Mouse (Mus musculus): ENCODE results near the gene Fam131c. TPM values are rescaled to one million over a fixed set of nuclear protein-coding genes. Genes with fewer than 3 reads are reported as not detected.

The Fam131c gene
- total and polyA plus RNA-seq, 3 experiments = 2.0 to 2.9 (median 2.2) TPM

- Histone ChIP-seq H3K36me3 (ENCODE audit: control insufficient read depth, insufficient read depth, low read length) (no peaks in the 10 kb centered on the region), H3K9ac (ENCODE audit: low read depth, low read length) (no peak overlapping the region), H3K27ac (no peak overlapping the region), H3K79me2 (replicated peaks; ENCODE audit: control insufficient read depth, insufficient read depth, low read length) (no peaks in the 10 kb centered on the region), H3K4me3 (no peak overlapping the region), H3K27me3 (ENCODE audit: control insufficient read depth, insufficient read depth, low read length) (no peaks in the 10 kb centered on the region), H3K4me1 (ENCODE audit: control insufficient read depth, insufficient read depth, low read length) (peaks cover 9% of the 10 kb centered on the region)
- TF ChIP-seq CTCF (IDR thresholded peaks at IDR 0.05) (no peak), POLR2A (IDR thresholded peaks at IDR 0.05; ENCODE audit: insufficient read depth, low read depth, low read length) (no peak), EP300 (IDR thresholded peaks at IDR 0.05; ENCODE audit: insufficient read depth, low read depth, low read length) (no peak)
- DNase-seq = no peak
- intact Hi-C loops (cut with DNase I) = no loop called here
These were observed 10.2 kb upstream of the Fam131c start for GRCm38 (mm10) chr4:141357811-141358210.

- Histone ChIP-seq H3K4me3 (no peak overlapping the region), H3K27me3 (ENCODE audit: control insufficient read depth, insufficient read depth, low read length) (no peaks in the 10 kb centered on the region), H3K4me1 (ENCODE audit: control insufficient read depth, insufficient read depth, low read length) (peaks cover 3% of the 10 kb centered on the region), H3K27ac (no peak overlapping the region), H3K36me3 (ENCODE audit: control insufficient read depth, insufficient read depth, low read length) (no peaks in the 10 kb centered on the region), H3K79me2 (replicated peaks; ENCODE audit: control insufficient read depth, insufficient read depth, low read length) (no peaks in the 10 kb centered on the region), H3K9ac (ENCODE audit: low read depth, low read length) (no peak overlapping the region)
- intact Hi-C loops (cut with DNase I) = no loop called here
- 96% methylated on average over 6 of the region's 6 CpGs for WGBS
- DNase-seq = no peak
- no peak for TF ChIP-seq EP300 (IDR thresholded peaks at IDR 0.05; ENCODE audit: insufficient read depth, low read depth, low read length)
- no peak for TF ChIP-seq POLR2A (IDR thresholded peaks at IDR 0.05; ENCODE audit: insufficient read depth, low read depth, low read length)
- no peak for TF ChIP-seq CTCF (IDR thresholded peaks at IDR 0.05)
These were observed 8.8 kb upstream of the Fam131c start for GRCm38 (mm10) chr4:141359222-141359621.

DNA sequence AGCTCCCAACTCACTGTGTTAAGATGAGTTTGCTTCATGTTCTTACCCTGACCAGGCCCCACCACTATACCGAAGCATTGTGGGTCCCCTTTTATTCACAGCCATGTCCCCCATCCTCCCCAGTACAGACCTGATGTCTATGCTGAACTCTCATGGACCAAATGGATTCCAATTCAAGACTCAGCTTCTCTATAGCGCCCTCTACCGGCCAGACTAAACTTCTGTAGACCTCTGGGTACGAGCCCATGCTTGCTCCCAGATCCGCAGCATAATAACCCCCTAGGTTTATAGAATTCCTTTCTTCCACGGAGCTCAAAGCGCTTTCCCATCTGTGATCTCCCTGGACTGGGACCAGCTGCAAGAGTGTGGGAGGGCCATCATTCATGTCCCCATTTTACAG is 7.2 kb upstream of the Fam131c start:
- Histone ChIP-seq H3K4me3 (no peak overlapping the region), H3K4me1 (ENCODE audit: control insufficient read depth, insufficient read depth, low read length) (peaks cover 3% of the 10 kb centered on the region), H3K27me3 (ENCODE audit: control insufficient read depth, insufficient read depth, low read length) (no peaks in the 10 kb centered on the region), H3K79me2 (replicated peaks; ENCODE audit: control insufficient read depth, insufficient read depth, low read length) (no peaks in the 10 kb centered on the region), H3K9ac (ENCODE audit: low read depth, low read length) (no peak overlapping the region), H3K27ac (no peak overlapping the region), H3K36me3 (ENCODE audit: control insufficient read depth, insufficient read depth, low read length) (no peaks in the 10 kb centered on the region)
- WGBS = 45% methylated on average over 7 of the region's 7 CpGs
- DNase-seq = no peak
- TF ChIP-seq POLR2A (IDR thresholded peaks at IDR 0.05; ENCODE audit: insufficient read depth, low read depth, low read length) (no peak), CTCF (IDR thresholded peaks at IDR 0.05) (peak; percentile 66), EP300 (IDR thresholded peaks at IDR 0.05; ENCODE audit: insufficient read depth, low read depth, low read length) (no peak)
- intact Hi-C loops (cut with DNase I) = loop anchor here (5.0 kb wide), 1 partner anchor 34 kb away; no protein-coding TSS in a partner anchor

DNA sequence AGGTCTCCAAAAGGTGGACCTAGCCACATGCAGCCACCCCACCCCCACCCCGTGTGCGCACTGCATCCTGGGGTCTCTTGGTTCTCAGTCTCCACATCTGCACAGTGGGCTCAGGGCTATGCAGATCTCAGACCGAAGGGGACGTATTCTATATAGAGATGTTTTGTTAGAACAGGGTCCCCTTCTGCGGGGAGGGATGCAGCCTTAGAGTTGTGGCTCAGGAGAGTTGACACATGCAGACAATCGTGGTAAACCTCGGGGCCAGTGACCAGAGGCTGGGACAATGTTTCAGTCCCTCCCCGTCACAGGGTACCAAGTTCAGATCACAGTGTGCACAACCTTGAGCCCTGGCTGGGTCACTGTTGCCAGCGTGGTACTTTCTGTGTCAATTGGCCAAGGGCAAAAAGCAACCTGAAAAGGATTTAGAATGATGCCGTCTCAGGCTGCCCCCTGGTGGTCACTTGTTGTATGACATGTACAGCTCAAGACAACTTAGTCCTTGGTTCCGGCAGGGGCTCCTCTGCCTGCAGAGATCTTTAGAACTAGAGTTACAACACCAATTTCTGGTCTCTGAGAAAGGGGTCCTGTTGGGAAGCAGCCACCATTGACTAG is 5.0 kb upstream of the Fam131c start:
- H3K36me3 ChIP-seq (ENCODE audit: control insufficient read depth, insufficient read depth, low read length) = no peaks in the 10 kb centered on the region
- H3K27ac ChIP-seq = no peak overlapping the region
- intact Hi-C loops (cut with DNase I) = loop anchor here (1.0 to 5.0 kb wide), 4 partner anchors 36 to 221 kb away; no protein-coding TSS in a partner anchor
- no peaks in the 10 kb centered on the region for H3K27me3 ChIP-seq (ENCODE audit: control insufficient read depth, insufficient read depth, low read length)
- no peak overlapping the region for H3K4me3 ChIP-seq
- H3K4me1 ChIP-seq (ENCODE audit: control insufficient read depth, insufficient read depth, low read length) = peaks cover 2% of the 10 kb centered on the region
- TF ChIP-seq POLR2A (IDR thresholded peaks at IDR 0.05; ENCODE audit: insufficient read depth, low read depth, low read length) (no peak), CTCF (IDR thresholded peaks at IDR 0.05) (peak; percentile 96), EP300 (IDR thresholded peaks at IDR 0.05; ENCODE audit: insufficient read depth, low read depth, low read length) (peak; percentile 79; the same call in 1 of the 2 replicates)
- no peak overlapping the region for H3K9ac ChIP-seq (ENCODE audit: low read depth, low read length)
- DNase-seq = peak; percentile 75 to 85
- no peaks in the 10 kb centered on the region for H3K79me2 ChIP-seq (replicated peaks; ENCODE audit: control insufficient read depth, insufficient read depth, low read length)
- WGBS = 24% methylated on average over 11 of the region's 11 CpGs

DNA sequence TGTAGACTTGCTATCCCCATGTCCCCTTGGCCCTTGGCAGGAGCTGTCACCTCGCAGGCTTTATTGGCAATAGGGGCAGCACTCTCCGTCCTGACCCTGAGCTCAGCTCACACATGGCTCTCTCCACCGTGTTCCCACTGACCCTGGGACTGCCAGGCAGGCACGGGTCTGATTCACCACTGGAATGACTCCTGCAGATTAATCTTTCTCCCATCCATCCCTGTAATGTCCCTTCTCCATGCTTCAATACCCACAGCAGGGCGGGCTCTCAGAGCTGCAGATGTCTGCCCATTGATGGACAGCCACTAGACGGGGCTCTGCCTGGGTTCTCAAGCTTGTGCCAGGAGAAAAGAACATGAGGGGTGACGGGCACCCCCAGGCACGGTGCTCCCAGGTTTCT is 2.9 kb upstream of the Fam131c start:
- TF ChIP-seq EP300 (IDR thresholded peaks at IDR 0.05; ENCODE audit: insufficient read depth, low read depth, low read length) (no peak), POLR2A (IDR thresholded peaks at IDR 0.05; ENCODE audit: insufficient read depth, low read depth, low read length) (no peak), CTCF (IDR thresholded peaks at IDR 0.05) (no peak)
- H3K36me3 ChIP-seq (ENCODE audit: control insufficient read depth, insufficient read depth, low read length) = no peaks in the 10 kb centered on the region
- intact Hi-C loops (cut with DNase I) = loop anchor here (5.0 kb wide), 1 partner anchor 143 kb away; no protein-coding TSS in a partner anchor
- H3K27me3 ChIP-seq (ENCODE audit: control insufficient read depth, insufficient read depth, low read length) = 0 out of 2 replicates have a peak, but pooled peaks cover 2% of the 10 kb centered on the region
- no peak overlapping the region for H3K9ac ChIP-seq (ENCODE audit: low read depth, low read length)
- no peaks in the 10 kb centered on the region for H3K79me2 ChIP-seq (replicated peaks; ENCODE audit: control insufficient read depth, insufficient read depth, low read length)
- no peak overlapping the region for H3K4me3 ChIP-seq
- DNase-seq = no peak
- 67% methylated on average over 8 of the region's 8 CpGs for WGBS
- H3K27ac ChIP-seq = no peak overlapping the region
- H3K4me1 ChIP-seq (ENCODE audit: control insufficient read depth, insufficient read depth, low read length) = peaks cover 2% of the 10 kb centered on the region

DNA sequence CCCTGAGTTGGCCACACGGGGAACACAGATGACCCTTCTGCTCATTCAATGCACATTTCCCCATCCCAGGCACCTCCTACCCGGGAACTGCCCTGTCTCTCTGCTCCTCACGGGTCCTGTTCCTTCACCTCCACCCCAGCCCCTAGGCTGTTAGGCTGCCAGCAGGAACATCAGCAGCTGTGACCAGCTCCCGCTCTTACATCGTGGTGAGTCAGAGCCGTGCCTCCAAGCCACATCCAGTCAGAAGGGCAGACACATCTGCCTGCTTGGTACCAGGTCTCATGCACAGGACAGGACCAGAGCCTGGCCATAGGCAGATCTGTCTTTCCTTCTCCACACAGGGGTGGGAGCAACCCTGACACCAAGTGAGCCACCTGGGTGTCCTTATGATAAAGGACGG is 2.1 kb upstream of the Fam131c start:
- Histone ChIP-seq H3K4me1 (ENCODE audit: control insufficient read depth, insufficient read depth, low read length) (peaks cover 2% of the 10 kb centered on the region), H3K4me3 (no peak overlapping the region), H3K9ac (ENCODE audit: low read depth, low read length) (no peak overlapping the region), H3K79me2 (replicated peaks; ENCODE audit: control insufficient read depth, insufficient read depth, low read length) (no peaks in the 10 kb centered on the region), H3K27me3 (ENCODE audit: control insufficient read depth, insufficient read depth, low read length) (0 out of 2 replicates have a peak, but pooled peaks cover 2% of the 10 kb centered on the region), H3K36me3 (ENCODE audit: control insufficient read depth, insufficient read depth, low read length) (no peaks in the 10 kb centered on the region), H3K27ac (no peak overlapping the region)
- TF ChIP-seq POLR2A (IDR thresholded peaks at IDR 0.05; ENCODE audit: insufficient read depth, low read depth, low read length) (no peak), CTCF (IDR thresholded peaks at IDR 0.05) (no peak), EP300 (IDR thresholded peaks at IDR 0.05; ENCODE audit: insufficient read depth, low read depth, low read length) (no peak)
- DNase-seq = no peak
- intact Hi-C loops (cut with DNase I) = loop anchor here (5.0 kb wide), 1 partner anchor 144 kb away; no protein-coding TSS in a partner anchor
- WGBS = 60% methylated on average over 7 of the region's 7 CpGs
